Mouse (Mus musculus): Measurements from ENCODE around the gene Axin2. TPM values are rescaled to one million over a fixed set of nuclear protein-coding genes. Genes with fewer than 3 reads are reported as not detected.

Axin2 gene
- 0.52 and 0.54 TPM in 2 replicates for polyA plus RNA-seq (2012; rRNA removed)

GRCm38 (mm10) chr11:108920158-108920635 is at the start of gene Axin2:
Axin2 (plus strand) TSS chr11:108920349.

Other genes with a start within 250 kb of the Axin2 start
- gene E030025P04Rik, start 224.0 kb downstream of the Axin2 start, polyA plus RNA-seq (2012; rRNA removed): not detected in 2 replicates

Data from liver, embryonic 14 days (tissue).